Mouse (Mus musculus): ENCODE data around the gene Tsen34. TPM values are rescaled to one million over a fixed set of nuclear protein-coding genes. Genes with fewer than 3 reads are reported as not detected.
"Not testable (repeated sequence)": the region's sequence is repeated elsewhere in the genome, so short reads cannot be mapped to it uniquely, and the experiment has no call there.

Gene Tsen34
- polyA plus RNA-seq, 1 experiment, result 14.0 TPM

DNA sequence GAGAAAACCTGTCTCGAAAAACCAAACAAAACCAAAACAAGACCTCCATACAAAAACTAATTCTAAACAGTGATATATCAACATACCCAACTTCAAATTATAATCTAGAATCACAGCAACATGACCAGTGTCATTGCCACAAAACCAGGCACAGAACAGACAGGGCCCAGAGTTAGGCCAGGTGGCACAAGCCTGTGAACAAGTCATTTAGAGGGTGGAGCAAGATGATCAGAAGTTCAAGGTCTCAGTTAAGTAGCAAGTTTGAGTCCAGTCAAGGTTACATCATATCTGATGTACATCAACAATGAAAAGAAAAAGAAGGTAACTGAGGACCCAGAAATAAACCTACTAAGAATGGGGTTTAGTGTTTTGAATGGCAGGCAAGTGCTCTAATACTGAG is 16.3 kb downstream of the Tsen34 start:
- H3K36me3 ChIP-seq (ENCODE audit: control insufficient read depth, insufficient read depth, low read length), result no peaks in the 10 kb centered on the region; the same call in 1 of the 2 replicates
- TF ChIP-seq POLR2A (IDR thresholded peaks at IDR 0.05; ENCODE audit: control insufficient read depth, low read depth, low read length) (no peak), CTCF (IDR thresholded peaks at IDR 0.05; ENCODE audit: control insufficient read depth, insufficient read depth, insufficient replicate concordance, low read depth, low read length) (no peak)
- H3K27me3 ChIP-seq (ENCODE audit: control insufficient read depth, insufficient read depth, low read length), result no peaks in the 10 kb centered on the region
- no peak overlapping the region for H3K4me3 ChIP-seq (ENCODE audit: control insufficient read depth, low read depth, low read length)
- no peaks in the 10 kb centered on the region for H3K4me1 ChIP-seq (ENCODE audit: control insufficient read depth, insufficient read depth, low read length)
- no peak overlapping the region for H3K27ac ChIP-seq (ENCODE audit: control insufficient read depth, insufficient read depth, low read depth, low read length)

GRCm38 (mm10) chr7:3712264-3712942 is 19.7 kb downstream of the Tsen34 start:
- Histone ChIP-seq H3K27me3 (ENCODE audit: control insufficient read depth, insufficient read depth, low read length) (no peaks in the 10 kb centered on the region), H3K27ac (ENCODE audit: control insufficient read depth, insufficient read depth, low read depth, low read length) (no peak overlapping the region), H3K36me3 (ENCODE audit: control insufficient read depth, insufficient read depth, low read length) (no peaks in the 10 kb centered on the region), H3K4me1 (ENCODE audit: control insufficient read depth, insufficient read depth, low read length) (no peaks in the 10 kb centered on the region), H3K4me3 (ENCODE audit: control insufficient read depth, low read depth, low read length) (no peak overlapping the region)
- TF ChIP-seq POLR2A (IDR thresholded peaks at IDR 0.05; ENCODE audit: control insufficient read depth, low read depth, low read length), result no peak

- Histone ChIP-seq H3K27ac (ENCODE audit: control insufficient read depth, insufficient read depth, low read depth, low read length) (no peak overlapping the region), H3K4me1 (ENCODE audit: control insufficient read depth, insufficient read depth, low read length) (no peaks in the 10 kb centered on the region), H3K4me3 (ENCODE audit: control insufficient read depth, low read depth, low read length) (no peak overlapping the region), H3K36me3 (ENCODE audit: control insufficient read depth, insufficient read depth, low read length) (no peaks in the 10 kb centered on the region), H3K27me3 (ENCODE audit: control insufficient read depth, insufficient read depth, low read length) (no peaks in the 10 kb centered on the region)
- TF ChIP-seq CTCF (IDR thresholded peaks at IDR 0.05; ENCODE audit: control insufficient read depth, insufficient read depth, insufficient replicate concordance, low read depth, low read length) (no peak), POLR2A (IDR thresholded peaks at IDR 0.05; ENCODE audit: control insufficient read depth, low read depth, low read length) (no peak)
Measured at GRCm38 (mm10) chr7:3715249-3715648, 22.6 kb downstream of the Tsen34 start.

- not testable (repeated sequence) for H3K4me1 ChIP-seq (ENCODE audit: control insufficient read depth, insufficient read depth, low read length); H3K36me3 ChIP-seq (ENCODE audit: control insufficient read depth, insufficient read depth, low read length); H3K27ac ChIP-seq (ENCODE audit: control insufficient read depth, insufficient read depth, low read depth, low read length); H3K27me3 ChIP-seq (ENCODE audit: control insufficient read depth, insufficient read depth, low read length); H3K4me3 ChIP-seq (ENCODE audit: control insufficient read depth, low read depth, low read length)
Measured at GRCm38 (mm10) chr7:3720268-3720667, 27.6 kb downstream of the Tsen34 start, which contains the start of gene Pirb. TSS of gene Pirb (minus strand) at chr7:3720391.

GRCm38 (mm10) chr7:3725459-3725858 is 32.8 kb downstream of the Tsen34 start:
- H3K4me3 ChIP-seq (ENCODE audit: control insufficient read depth, low read depth, low read length); H3K4me1 ChIP-seq (ENCODE audit: control insufficient read depth, insufficient read depth, low read length); H3K27me3 ChIP-seq (ENCODE audit: control insufficient read depth, insufficient read depth, low read length); H3K36me3 ChIP-seq (ENCODE audit: control insufficient read depth, insufficient read depth, low read length); H3K27ac ChIP-seq (ENCODE audit: control insufficient read depth, insufficient read depth, low read depth, low read length): not testable (repeated sequence)

GRCm38 (mm10) chr7:3732675-3733074 is 40.0 kb downstream of the Tsen34 start:
- not testable (repeated sequence) for H3K27ac ChIP-seq (ENCODE audit: control insufficient read depth, insufficient read depth, low read depth, low read length); H3K4me3 ChIP-seq (ENCODE audit: control insufficient read depth, low read depth, low read length); H3K4me1 ChIP-seq (ENCODE audit: control insufficient read depth, insufficient read depth, low read length); H3K27me3 ChIP-seq (ENCODE audit: control insufficient read depth, insufficient read depth, low read length); H3K36me3 ChIP-seq (ENCODE audit: control insufficient read depth, insufficient read depth, low read length)

Other genes with a start within 250 kb of the Tsen34 start
- 0.84 and 1.3 TPM in 2 replicates for gene Tarm1, start 190.2 kb upstream of the Tsen34 start, polyA plus RNA-seq (2012; rRNA removed)
- 1.9 and 3.2 TPM in 2 replicates for gene Oscar, start 76.7 kb upstream of the Tsen34 start, polyA plus RNA-seq (2012; rRNA removed)
- gene Ndufa3, start 75.5 kb upstream of the Tsen34 start, polyA plus RNA-seq (2012; rRNA removed), result 99.6 and 122 TPM in 2 replicates
- gene Tfpt, start 62.9 kb upstream of the Tsen34 start, polyA plus RNA-seq (2012; rRNA removed), result 17.2 and 18.1 TPM in 2 replicates
- gene Prpf31, start 62.9 kb upstream of the Tsen34 start, polyA plus RNA-seq (2012; rRNA removed), result 24.8 and 26.4 TPM in 2 replicates
- gene Cnot3, start 47.6 kb upstream of the Tsen34 start, polyA plus RNA-seq (2012; rRNA removed), result 26.3 and 27.1 TPM in 2 replicates
- 5.2 and 5.7 TPM in 2 replicates for gene Leng1, start 27.0 kb upstream of the Tsen34 start, polyA plus RNA-seq (2012; rRNA removed)
- gene Tmc4, start 15.3 kb upstream of the Tsen34 start, polyA plus RNA-seq (2012; rRNA removed), result 2.9 and 5.1 TPM in 2 replicates
- gene Mboat7, start 660 bp downstream of the Tsen34 start, polyA plus RNA-seq (2012; rRNA removed), result 12.5 and 14.9 TPM in 2 replicates
- gene Rps9, start 11.1 kb downstream of the Tsen34 start, polyA plus RNA-seq (2012; rRNA removed), result 408 and 458 TPM in 2 replicates
- gene Pirb, start 27.5 kb downstream of the Tsen34 start, polyA plus RNA-seq (2012; rRNA removed), result 0.51 and 0.79 TPM in 2 replicates
- not detected in 2 replicates for gene Gm15448, start 132.8 kb downstream of the Tsen34 start, polyA plus RNA-seq (2012; rRNA removed)
- 0.09 and 0.12 TPM in 2 replicates for gene Pira2, start 152.2 kb downstream of the Tsen34 start, polyA plus RNA-seq (2012; rRNA removed)
- 0.11 TPM in 1 of 2 replicates, not detected in the other for gene Gm14548, start 205.3 kb downstream of the Tsen34 start, polyA plus RNA-seq (2012; rRNA removed)
- 0.10 and 0.25 TPM in 2 replicates for gene Lilra6, start 222.6 kb downstream of the Tsen34 start, polyA plus RNA-seq (2012; rRNA removed)

Data from testis, adult 2 months (tissue).